Mouse (Mus musculus) erythroblast, embryonic 14.5 days (primary cell): ENCODE measurements around the gene Inafm1.

Experiments used
- GATA1 ChIP-seq: IDR thresholded peaks from 2 replicates; pipeline ENCODE4 v1.6.1; 2012; ENCODE audit warnings: low read length, inconsistent platforms, mixed read lengths
- TAL1 ChIP-seq: IDR thresholded peaks from 3 replicates; pipeline ENCODE4 v1.6.1; 2012; ENCODE audit warnings: low read length, inconsistent platforms, mixed read lengths

DNA sequence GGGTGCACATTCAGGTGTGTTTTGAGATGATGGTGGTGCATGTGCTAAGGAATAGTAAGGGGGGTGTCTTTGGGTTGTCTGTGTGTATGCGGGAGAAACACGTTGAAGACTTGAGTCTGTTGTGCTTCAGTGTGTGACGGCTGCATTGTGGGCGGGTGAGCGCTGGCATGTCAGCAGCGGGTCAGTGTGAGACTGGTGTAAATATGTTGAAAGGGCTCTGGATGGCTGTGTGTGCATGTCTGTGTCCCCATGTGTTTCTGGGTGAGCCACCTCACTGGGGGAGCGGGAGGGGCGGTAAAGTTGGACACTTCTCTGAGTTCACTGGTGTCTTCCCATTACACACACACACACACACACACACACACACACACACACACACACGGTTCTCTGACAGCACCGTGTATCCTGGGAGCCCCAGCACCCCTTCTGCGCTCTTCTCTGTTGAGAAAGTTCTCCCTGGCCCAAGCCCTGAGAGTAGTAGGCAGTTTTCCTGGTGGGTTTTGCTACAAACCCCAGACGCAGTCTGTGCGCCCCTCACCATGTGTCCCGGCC, 38.1 kb upstream of the Inafm1 start:
- TF ChIP-seq GATA1 (no peak), TAL1 (no peak)
